Mouse (Mus musculus) heart, embryonic 13.5 days (tissue): ENCODE measurements around the gene Gm3448. TPM values are rescaled to one million over a fixed set of nuclear protein-coding genes. Genes with fewer than 3 reads are reported as not detected.
"Not testable (repeated sequence)": the region's sequence is repeated elsewhere in the genome, so short reads cannot be mapped to it uniquely, and the experiment has no call there.

Experiments used
- ATAC-seq: fragments of 200-750 bp; cut with Nextera tagmentation; 2 replicates; pipeline ENCODE4 v1.8.0; 2017; ENCODE audit warnings: moderate TSS enrichment; ENCODE audit not compliant: insufficient number of reproducible peaks, low FRiP score, low TSS enrichment; ENCODE audit errors: extremely low read depth
- H3K27ac ChIP-seq: fragments of 300-500 bp; sonication (generic); replicated peaks from 2 replicates; pipeline ENCODE4 v1.5.1; 2015; ENCODE audit warnings: moderate library complexity, mild to moderate bottlenecking, inconsistent platforms
- H3K27me3 ChIP-seq: fragments of 300-500 bp; sonication (generic); replicated peaks from 2 replicates; pipeline ENCODE4 v1.6.1; 2015; ENCODE audit warnings: mild to moderate bottlenecking, inconsistent platforms
- H3K36me3 ChIP-seq: fragments of 300-500 bp; sonication (generic); 2 replicates; pipeline ENCODE4 v1.6.1; 2015; ENCODE audit warnings: mild to moderate bottlenecking, inconsistent platforms
- H3K4me1 ChIP-seq: fragments of 300-500 bp; sonication (generic); 2 replicates; pipeline ENCODE4 v1.6.1; 2015; ENCODE audit warnings: inconsistent platforms
- H3K4me2 ChIP-seq: fragments of 300-500 bp; sonication (generic); 2 replicates; pipeline ENCODE4 v1.6.1; 2015; ENCODE audit warnings: inconsistent platforms, mild to moderate bottlenecking, moderate library complexity
- H3K4me3 ChIP-seq: fragments of 300-500 bp; sonication (generic); 2 replicates; pipeline ENCODE4 v1.5.1; 2015; ENCODE audit warnings: moderate library complexity, mild to moderate bottlenecking, inconsistent platforms
- H3K9ac ChIP-seq: fragments of 300-500 bp; sonication (generic); 2 replicates; pipeline ENCODE4 v1.6.1; 2015; ENCODE audit warnings: inconsistent platforms, mild to moderate bottlenecking, moderate library complexity
- H3K9me3 ChIP-seq: fragments of 300-500 bp; sonication (generic); 2 replicates; pipeline ENCODE4 v1.6.1; 2016; ENCODE audit warnings: inconsistent platforms
- WGBS: fragments of 180-500 bp; shearing (Covaris S2); methylation state at CpG from one replicate; pipeline ENCODE4 v1.1.7; 2015; ENCODE audit warnings: mixed read lengths; 5-methylcytosine and 5-hydroxymethylcytosine counted together
- polyA plus RNA-seq: library from polyadenylated mRNA; unstranded; fragments of >200 nt; fragmentation: Nextera tagmentation; extraction: Ambion mirVana; gene quantifications from 2 replicates; pipeline ENCODE4 v1.2.1, GENCODE M21; 2015

Gm3448 gene
- polyA plus RNA-seq, 1 experiment from 2014 or later = 2.2 TPM

- H3K4me3 ChIP-seq, H3K36me3 ChIP-seq, ATAC-seq, H3K9ac ChIP-seq, H3K27ac ChIP-seq, H3K4me2 ChIP-seq, H3K27me3 ChIP-seq, H3K9me3 ChIP-seq, H3K4me1 ChIP-seq: not testable (repeated sequence)
- no CpG with 5 or more reads among the region's 6 CpGs for WGBS
Measured at GRCm38 (mm10) chr17:15025513-15025912, 15.8 kb downstream of the Gm3448 start.

GRCm38 (mm10) chr17:15024502-15025193, 16.7 kb downstream of the Gm3448 start:
- not testable (repeated sequence) for H3K27me3 ChIP-seq, H3K4me2 ChIP-seq, H3K27ac ChIP-seq, H3K9me3 ChIP-seq, H3K4me1 ChIP-seq, H3K4me3 ChIP-seq, H3K9ac ChIP-seq, H3K36me3 ChIP-seq
- peak; percentile 64 for ATAC-seq
- WGBS = no CpG with 5 or more reads among the region's 48 CpGs

GRCm38 (mm10) chr17:15023878-15024492, 17.4 kb downstream of the Gm3448 start:
- peak; percentile 77 for ATAC-seq
- WGBS = no CpG with 5 or more reads among the region's 97 CpGs

GRCm38 (mm10) chr17:15021503-15022220, 19.7 kb downstream of the Gm3448 start:
- WGBS = 86% methylated on average over 3 of the region's 3 CpGs
- not testable (repeated sequence) for H3K27ac ChIP-seq, H3K4me3 ChIP-seq, H3K36me3 ChIP-seq, H3K4me2 ChIP-seq, ATAC-seq, H3K4me1 ChIP-seq, H3K27me3 ChIP-seq, H3K9ac ChIP-seq, H3K9me3 ChIP-seq

More at GRCm38 (mm10) chr17:15023878-15024492, 17.4 kb downstream of the Gm3448 start:
- H3K27me3 ChIP-seq, H3K4me2 ChIP-seq, H3K36me3 ChIP-seq, H3K4me1 ChIP-seq, H3K4me3 ChIP-seq, H3K9me3 ChIP-seq, H3K9ac ChIP-seq, H3K27ac ChIP-seq: not testable (repeated sequence)

- not testable (repeated sequence) for H3K4me2 ChIP-seq, H3K4me1 ChIP-seq, H3K27me3 ChIP-seq, H3K9ac ChIP-seq, H3K27ac ChIP-seq, H3K36me3 ChIP-seq, H3K4me3 ChIP-seq, H3K9me3 ChIP-seq
- WGBS = no CpG with 5 or more reads among the region's 60 CpGs
- ATAC-seq = peak; percentile 99
Measured at GRCm38 (mm10) chr17:15009706-15010413, 31.5 kb downstream of the Gm3448 start, which contains the start of gene Gm3435. Gene Gm3435, plus strand, starts transcription at chr17:15010176.

DNA sequence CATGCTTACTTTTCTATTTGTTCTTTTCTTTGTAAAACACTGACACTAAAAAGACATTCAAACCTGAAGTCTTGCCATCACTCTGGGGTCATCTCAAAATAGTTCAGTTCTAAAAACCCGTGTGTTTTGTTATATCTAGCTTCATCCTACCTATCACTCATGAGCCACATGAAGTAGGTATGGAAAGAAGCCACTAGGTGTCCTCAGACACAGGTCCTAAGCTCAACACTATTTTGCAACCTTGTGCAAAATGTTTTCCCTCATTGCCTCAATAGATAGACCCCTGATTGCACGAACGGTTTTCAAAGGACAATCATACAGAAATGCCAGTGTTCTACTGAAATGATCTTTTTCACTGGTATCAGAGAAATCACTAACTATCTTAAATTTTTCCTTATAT, 32.2 kb downstream of the Gm3448 start:
- not testable (repeated sequence) for H3K4me2 ChIP-seq, H3K4me1 ChIP-seq, ATAC-seq, H3K27me3 ChIP-seq, H3K27ac ChIP-seq, H3K9me3 ChIP-seq, H3K4me3 ChIP-seq, H3K36me3 ChIP-seq, H3K9ac ChIP-seq
- WGBS = no CpG with 5 or more reads among the region's 3 CpGs

DNA sequence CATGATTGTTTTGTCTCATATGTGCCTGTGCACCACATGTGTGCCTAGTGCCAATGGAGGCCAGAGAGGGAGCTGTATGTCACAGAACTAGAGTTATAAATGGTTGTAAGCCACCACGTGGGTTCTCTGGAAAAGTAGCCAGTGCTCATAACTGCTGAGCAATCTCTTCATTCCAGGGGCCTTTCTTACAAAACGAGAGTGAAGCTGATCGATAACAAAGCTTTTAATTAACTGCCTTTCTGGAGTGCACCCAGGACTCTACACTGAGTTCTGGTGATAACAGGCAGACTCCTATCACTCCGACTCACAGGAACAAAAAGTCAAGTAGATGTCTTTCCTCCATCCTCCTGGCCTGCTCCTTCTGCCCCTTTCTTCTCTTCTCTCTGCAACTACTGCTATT, 41.3 kb downstream of the Gm3448 start:
- H3K9ac ChIP-seq, H3K36me3 ChIP-seq, H3K27ac ChIP-seq, H3K27me3 ChIP-seq, H3K4me1 ChIP-seq, H3K9me3 ChIP-seq, H3K4me3 ChIP-seq, H3K4me2 ChIP-seq, ATAC-seq: not testable (repeated sequence)
- WGBS = no CpG with 5 or more reads among the region's 4 CpGs

GRCm38 (mm10) chr17:14994140-14994539, 47.2 kb downstream of the Gm3448 start:
- not testable (repeated sequence) for H3K4me2 ChIP-seq, H3K36me3 ChIP-seq, H3K27ac ChIP-seq, H3K9me3 ChIP-seq, ATAC-seq, H3K4me1 ChIP-seq, H3K9ac ChIP-seq, H3K27me3 ChIP-seq, H3K4me3 ChIP-seq
- no CpG with 5 or more reads among the region's 5 CpGs for WGBS

GRCm38 (mm10) chr17:14993139-14993832, 48.1 kb downstream of the Gm3448 start:
- H3K27ac ChIP-seq, H3K4me3 ChIP-seq, H3K4me1 ChIP-seq, H3K9ac ChIP-seq, H3K9me3 ChIP-seq, H3K27me3 ChIP-seq, H3K4me2 ChIP-seq, H3K36me3 ChIP-seq: not testable (repeated sequence)
- ATAC-seq = peak; percentile 62
- WGBS = no CpG with 5 or more reads among the region's 47 CpGs

GRCm38 (mm10) chr17:14992522-14993138, 48.7 kb downstream of the Gm3448 start:
- not testable (repeated sequence) for H3K4me3 ChIP-seq
- WGBS = no CpG with 5 or more reads among the region's 98 CpGs

More at GRCm38 (mm10) chr17:14992522-14993138, 48.7 kb downstream of the Gm3448 start:
- ATAC-seq = peak; percentile 78
- H3K4me1 ChIP-seq, H3K4me2 ChIP-seq, H3K27ac ChIP-seq, H3K36me3 ChIP-seq, H3K9me3 ChIP-seq, H3K27me3 ChIP-seq, H3K9ac ChIP-seq: not testable (repeated sequence)
